Mouse (Mus musculus) heart, embryonic 14.5 days (tissue): ENCODE measurements around the gene Fbxw16. TPM values are rescaled to one million over a fixed set of nuclear protein-coding genes. Genes with fewer than 3 reads are reported as not detected.
"Not testable (repeated sequence)": the region's sequence is repeated elsewhere in the genome, so short reads cannot be mapped to it uniquely, and the experiment has no call there.

Experiments used
- ATAC-seq: fragments of 200-750 bp; cut with Nextera tagmentation; 2 replicates; pipeline ENCODE4 v1.8.0; 2017; ENCODE audit warnings: low read depth, moderate TSS enrichment; ENCODE audit not compliant: insufficient number of reproducible peaks, insufficient read depth, low FRiP score
- H3K27ac ChIP-seq, 2 experiments: fragments of 200-500 bp in 1 of 2; fragments of 300-500 bp in 1 of 2; sonication (generic) in 1 of 2; replicated peaks in 1 of 2; 2 replicates each; pipeline ENCODE4 v1.5.1; 2012 to 2014; ENCODE audit warnings: low read depth in 2 of 2, low read length in 2 of 2, control low read depth in 1 of 2, mild to moderate bottlenecking in 1 of 2, mixed read lengths in 1 of 2; ENCODE audit not compliant: control insufficient read depth in 1 of 2, insufficient read depth in 1 of 2
- H3K27me3 ChIP-seq: fragments of 300-500 bp; sonication (generic); 2 replicates; pipeline ENCODE4 v1.6.1; 2014; ENCODE audit warnings: mild to moderate bottlenecking, low read length, control low read depth; ENCODE audit not compliant: control insufficient read depth, insufficient read depth
- H3K36me3 ChIP-seq: fragments of 300-500 bp; sonication (generic); 2 replicates; pipeline ENCODE4 v1.6.1; 2014; ENCODE audit warnings: mild to moderate bottlenecking, control low read depth, low read length, mixed read lengths; ENCODE audit not compliant: control insufficient read depth, insufficient read depth
- H3K4me1 ChIP-seq, 2 experiments: fragments of 200-500 bp in 1 of 2; fragments of 300-500 bp in 1 of 2; sonication (generic) in 1 of 2; 2 replicates each; pipeline ENCODE4 v1.6.1; 2012 to 2014; ENCODE audit warnings: low read length in 2 of 2, control low read depth in 1 of 2, mixed read lengths in 1 of 2; ENCODE audit not compliant: control insufficient read depth in 2 of 2, insufficient read depth in 2 of 2
- H3K4me2 ChIP-seq: fragments of 300-500 bp; sonication (generic); 2 replicates; pipeline ENCODE4 v1.6.1; 2014; ENCODE audit warnings: mild to moderate bottlenecking, low read length
- H3K4me3 ChIP-seq, 2 experiments: fragments of 200-500 bp in 1 of 2; fragments of 300-500 bp in 1 of 2; sonication (generic) in 1 of 2; 2 replicates each; pipeline ENCODE4 v1.5.1; 2012 to 2014; ENCODE audit warnings: low read length in 2 of 2, mild to moderate bottlenecking in 2 of 2, control low read depth in 1 of 2, low read depth in 1 of 2, moderate library complexity in 1 of 2; ENCODE audit not compliant: control insufficient read depth in 1 of 2, insufficient read depth in 1 of 2
- H3K9ac ChIP-seq: fragments of 300-500 bp; sonication (generic); 2 replicates; pipeline ENCODE4 v1.6.1; 2014; ENCODE audit warnings: mild to moderate bottlenecking, low read length
- H3K9me3 ChIP-seq: fragments of 300-500 bp; sonication (generic); 2 replicates; pipeline ENCODE4 v1.6.1; 2016; ENCODE audit warnings: low read length, control low read depth; ENCODE audit not compliant: control insufficient read depth
- WGBS: fragments of 180-500 bp; shearing (Covaris S2); extraction: QIAGEN DNeasy Blood & Tissue Kit; methylation state at CpG from one replicate; pipeline ENCODE4 v1.1.7; 2014; 5-methylcytosine and 5-hydroxymethylcytosine counted together
- polyA plus RNA-seq: library from polyadenylated mRNA; unstranded; fragments of >200 nt; fragmentation: Nextera tagmentation; extraction: Ambion mirVana; gene quantifications from 2 replicates; pipeline ENCODE4 v1.2.1, GENCODE M21; 2014

Gene Fbxw16
- polyA plus RNA-seq: not detected in 2 replicates

- no peak within 1 kb of the TSS for H3K9ac ChIP-seq
- H3K36me3 ChIP-seq: no peaks in the 10 kb centered on the region
- no peaks in the 10 kb centered on the region for H3K27me3 ChIP-seq
- H3K27ac ChIP-seq: no peak within 1 kb of the TSS
- no peaks in the 10 kb centered on the region for H3K9me3 ChIP-seq
- no peak within 1 kb of the TSS for H3K4me3 ChIP-seq
- H3K4me2 ChIP-seq: no peak within 1 kb of the TSS
- no peaks in the 10 kb centered on the region for H3K4me1 ChIP-seq
- ATAC-seq: no peak
Observed at GRCm38 (mm10) chr9:109449040-109449439, at the start of gene Fbxw16. TSS of gene Fbxw16 (minus strand) at chr9:109449140.

GRCm38 (mm10) chr9:109495775-109496174, 46.8 kb upstream of the Fbxw16 start, which contains the start of gene Fbxw19:
TSS of gene Fbxw19 (minus strand) at chr9:109495875.
- not testable (repeated sequence) for H3K9ac ChIP-seq, H3K9me3 ChIP-seq, H3K4me2 ChIP-seq, H3K27ac ChIP-seq, ATAC-seq, H3K4me3 ChIP-seq, H3K36me3 ChIP-seq, H3K4me1 ChIP-seq, H3K27me3 ChIP-seq
- WGBS: 71% methylated on average over 1 of the region's 1 CpGs

- WGBS: 84% methylated on average over 1 of the region's 1 CpGs
- Histone ChIP-seq H3K4me2 (no peak overlapping the region), H3K4me3 (no peak overlapping the region)
Observed at GRCm38 (mm10) chr9:109432956-109433355, 16.0 kb downstream of the Fbxw16 start.

GRCm38 (mm10) chr9:109404196-109404595, 44.7 kb downstream of the Fbxw16 start, which contains the start of gene Fbxw22:
TSS of gene Fbxw22 (minus strand) at chr9:109404296.
- ATAC-seq, H3K27ac ChIP-seq, H3K9ac ChIP-seq, H3K9me3 ChIP-seq, H3K4me1 ChIP-seq, H3K4me2 ChIP-seq, H3K27me3 ChIP-seq, H3K4me3 ChIP-seq, H3K36me3 ChIP-seq: not testable (repeated sequence)
- WGBS: 60% methylated on average over 4 of the region's 4 CpGs

More at GRCm38 (mm10) chr9:109432956-109433355, 16.0 kb downstream of the Fbxw16 start:
- no peak overlapping the region for H3K27ac ChIP-seq
- H3K9ac ChIP-seq: no peak overlapping the region
- ATAC-seq: no peak
- no peaks in the 10 kb centered on the region for H3K4me1 ChIP-seq
- H3K9me3 ChIP-seq: no peaks in the 10 kb centered on the region
- H3K27me3 ChIP-seq: no peaks in the 10 kb centered on the region
- no peaks in the 10 kb centered on the region for H3K36me3 ChIP-seq

Other genes with a start within 250 kb of the Fbxw16 start
- not detected in 2 replicates for gene Fbxw20, start 214.4 kb downstream of the Fbxw16 start, polyA plus RNA-seq
- not detected in 2 replicates for gene Fbxw14, start 161.5 kb downstream of the Fbxw16 start, polyA plus RNA-seq
- gene Fbxw28, start 109.5 kb downstream of the Fbxw16 start, polyA plus RNA-seq: not detected in 2 replicates
- not detected in 2 replicates for gene Fbxw22, start 44.8 kb downstream of the Fbxw16 start, polyA plus RNA-seq
- gene Fbxw19, start 46.7 kb upstream of the Fbxw16 start, polyA plus RNA-seq: not detected in 2 replicates
- not detected in 2 replicates for gene Fbxw15, start 119.1 kb upstream of the Fbxw16 start, polyA plus RNA-seq
- not detected in 2 replicates for gene Fbxw24, start 176.9 kb upstream of the Fbxw16 start, polyA plus RNA-seq
- gene Fbxw25, start 215.5 kb upstream of the Fbxw16 start, polyA plus RNA-seq: not detected in 2 replicates